Mouse (Mus musculus) liver, adult 2 months (tissue): ENCODE results near the gene Cacna1c.

Experiments
- CTCF ChIP-seq: fragments of 200-500 bp; IDR thresholded peaks from 2 replicates; pipeline ENCODE4 v1.5.1; 2011; ENCODE audit warnings: low read depth, low read length, control low read depth
- POLR2A ChIP-seq: fragments of 200-500 bp; IDR thresholded peaks from 2 replicates; pipeline ENCODE4 v1.6.1; 2011; ENCODE audit warnings: low read length, control low read depth; ENCODE audit not compliant: insufficient read depth; ENCODE audit errors: extremely low read depth

GRCm38 (mm10) chr6:118757533-118758289 is 438.5 kb downstream of the Cacna1c start:
- TF ChIP-seq POLR2A (no peak), CTCF (no peak)
